Mouse (Mus musculus) CH12.LX (cell line): Measurements from ENCODE around the gene Rhbdf2.

Experiments used
- CHD2 ChIP-seq: IDR thresholded peaks from 2 replicates; pipeline ENCODE4 v1.6.1; 2011; ENCODE audit warnings: low read length, improper control_type of control experiment
- CTCF ChIP-seq, 2 experiments: IDR thresholded peaks in 1 of 2; conservative IDR thresholded peaks in 1 of 2; 2 replicates each; pipeline ENCODE4 v1.5.1; 2011 to 2012; ENCODE audit warnings: low read depth in 2 of 2, low read length in 2 of 2, improper control_type of control experiment in 1 of 2, inconsistent platforms in 1 of 2, mild to moderate bottlenecking in 1 of 2, moderate library complexity in 1 of 2
- EP300 ChIP-seq: IDR thresholded peaks from 2 replicates; pipeline ENCODE4 v1.6.1; 2011; ENCODE audit warnings: low read length, improper control_type of control experiment
- MAFK ChIP-seq: IDR thresholded peaks from 2 replicates; pipeline ENCODE4 v1.6.1; 2011; ENCODE audit warnings: low read length, improper control_type of control experiment; ENCODE audit not compliant: insufficient replicate concordance
- POLR2A ChIP-seq: IDR thresholded peaks from 2 replicates; pipeline ENCODE4 v1.6.1; 2011; ENCODE audit warnings: low read depth, mild to moderate bottlenecking, improper control_type of control experiment, low read length
- SMC3 ChIP-seq: IDR thresholded peaks from 2 replicates; pipeline ENCODE4 v1.6.1; 2011; ENCODE audit warnings: low read depth, low read length, improper control_type of control experiment

DNA sequence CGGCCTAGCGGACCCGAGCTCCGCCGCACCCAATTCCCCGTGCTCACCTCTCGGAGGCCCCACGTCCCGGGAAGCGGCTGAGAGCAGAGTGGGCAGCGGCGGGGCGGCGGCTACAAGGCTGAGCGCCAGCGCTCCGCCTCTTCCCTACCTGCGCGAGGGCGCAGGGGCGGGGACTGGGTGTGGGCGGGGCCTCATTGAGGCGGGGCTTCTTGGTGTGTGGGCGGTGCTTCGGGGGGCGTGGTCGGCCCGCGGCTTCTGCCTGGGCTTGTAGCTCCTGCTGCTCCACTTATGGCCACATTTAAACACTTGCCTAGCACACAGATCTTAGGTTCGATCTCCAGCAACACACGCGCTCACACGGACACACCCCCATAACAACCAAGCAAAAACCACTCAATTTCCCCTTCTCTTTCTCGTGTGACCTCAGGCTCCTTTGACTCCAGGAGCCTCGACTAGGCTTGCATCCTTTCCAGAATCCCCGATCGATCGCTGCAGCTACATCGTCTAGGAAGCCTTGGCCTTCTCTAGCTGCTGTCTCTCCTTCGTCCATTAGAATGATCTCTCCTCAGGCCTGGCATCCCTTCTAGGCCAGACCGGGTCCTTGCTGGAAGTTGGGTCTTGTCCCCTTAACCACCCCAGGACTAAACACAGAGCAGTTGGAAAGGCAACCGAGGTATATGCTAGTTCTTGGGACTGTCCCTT lies 2.5 kb downstream of the Rhbdf2 start:
- TF ChIP-seq EP300 = no peak
- TF ChIP-seq CTCF (conservative IDR thresholded peaks at IDR 0.05 in 1 of 2, IDR thresholded peaks at IDR 0.05 in 1 of 2; ENCODE audit: low read depth in 2 of 2, low read length in 2 of 2) = no peak
- no peak for TF ChIP-seq CHD2
- TF ChIP-seq SMC3 = no peak; the same call in 1 of the 2 replicates
- no peak for TF ChIP-seq MAFK
- TF ChIP-seq POLR2A = peak; percentile 84
